Mouse (Mus musculus) limb, embryonic 11.5 days (tissue): Measurements from ENCODE around the gene Mcm2. TPM values are rescaled to one million over a fixed set of nuclear protein-coding genes. Genes with fewer than 3 reads are reported as not detected.

Experiments used
- ATAC-seq: fragments of 200-750 bp; cut with Nextera tagmentation; 2 replicates; pipeline ENCODE4 v1.8.0; 2017; ENCODE audit warnings: low read depth; ENCODE audit not compliant: insufficient number of reproducible peaks, low FRiP score, low TSS enrichment
- DNase-seq: peaks from one replicate; pipeline ENCODE4 v3.0.0-alpha.2; 2015; ENCODE audit warnings: low spot score
- H3K27ac ChIP-seq: fragments of 300-500 bp; sonication (generic); replicated peaks from 2 replicates; pipeline ENCODE4 v1.5.1; 2014; ENCODE audit warnings: low read depth, mild to moderate bottlenecking, low read length
- H3K27me3 ChIP-seq: fragments of 300-500 bp; sonication (generic); 2 replicates; pipeline ENCODE4 v1.6.1; 2014; ENCODE audit warnings: mild to moderate bottlenecking, low read length, mixed read lengths; ENCODE audit not compliant: control insufficient read depth, insufficient read depth
- H3K36me3 ChIP-seq: fragments of 300-500 bp; sonication (generic); 2 replicates; pipeline ENCODE4 v1.6.1; 2014; ENCODE audit warnings: mild to moderate bottlenecking, low read length, moderate library complexity, mixed read lengths; ENCODE audit not compliant: control insufficient read depth, insufficient read depth
- H3K4me1 ChIP-seq: fragments of 300-500 bp; sonication (generic); 2 replicates; pipeline ENCODE4 v1.6.1; 2014; ENCODE audit warnings: low read length, mixed read lengths; ENCODE audit not compliant: control insufficient read depth, insufficient read depth
- H3K4me2 ChIP-seq: fragments of 300-500 bp; sonication (generic); 2 replicates; pipeline ENCODE4 v1.6.1; 2014; ENCODE audit warnings: low read depth, mild to moderate bottlenecking, moderate library complexity; ENCODE audit not compliant: severe bottlenecking
- H3K4me3 ChIP-seq: fragments of 300-500 bp; sonication (generic); 2 replicates; pipeline ENCODE4 v1.5.1; 2014; ENCODE audit warnings: low read depth, low read length
- H3K9ac ChIP-seq: fragments of 300-500 bp; sonication (generic); 2 replicates; pipeline ENCODE4 v1.6.1; 2014; ENCODE audit warnings: mild to moderate bottlenecking, low read length
- H3K9me3 ChIP-seq: fragments of 300-500 bp; sonication (generic); 2 replicates; pipeline ENCODE4 v1.6.1; 2016; ENCODE audit warnings: low read length; ENCODE audit not compliant: control insufficient read depth
- WGBS: fragments of 180-500 bp; shearing (Covaris S2); extraction: QIAGEN DNeasy Blood & Tissue Kit; methylation state at CpG from one replicate; pipeline ENCODE4 v1.1.7; 2014; 5-methylcytosine and 5-hydroxymethylcytosine counted together
- polyA plus RNA-seq: library from polyadenylated mRNA; unstranded; fragments of >200 nt; fragmentation: Nextera tagmentation; extraction: Ambion mirVana; gene quantifications from 2 replicates; pipeline ENCODE4 v1.2.1, GENCODE M21; 2014

Mcm2 gene
- 228 and 240 TPM in 2 replicates for polyA plus RNA-seq

- peak; percentile 78 for ATAC-seq
- Histone ChIP-seq H3K9ac (peak within 1 kb of the TSS; percentile 84), H3K27ac (peak within 1 kb of the TSS; percentile 60), H3K4me2 (peak within 1 kb of the TSS; percentile 45), H3K27me3 (no peaks in the 10 kb centered on the region), H3K4me1 (peaks cover 24% of the 10 kb centered on the region), H3K9me3 (no peaks in the 10 kb centered on the region), H3K4me3 (peak within 1 kb of the TSS; percentile 76), H3K36me3 (peaks cover 24% of the 10 kb centered on the region)
- peak; percentile 98 for DNase-seq
- under 1% methylated on average over 33 of the region's 33 CpGs for WGBS
Observed at GRCm38 (mm10) chr6:88898534-88899048, at the start of gene Mcm2. Mcm2 (minus strand) TSS chr6:88898780.

- DNase-seq (no peak), ATAC-seq (no peak)
- H3K27ac ChIP-seq: no peak overlapping the region
- no peaks in the 10 kb centered on the region for H3K36me3 ChIP-seq
- H3K27me3 ChIP-seq: no peaks in the 10 kb centered on the region
- no peaks in the 10 kb centered on the region for H3K4me1 ChIP-seq
- no peak overlapping the region for H3K4me2 ChIP-seq
- no peak overlapping the region for H3K9ac ChIP-seq
- no peaks in the 10 kb centered on the region for H3K9me3 ChIP-seq
- no peak overlapping the region for H3K4me3 ChIP-seq
Observed at GRCm38 (mm10) chr6:88947771-88948170, 49.2 kb upstream of the Mcm2 start.

DNA sequence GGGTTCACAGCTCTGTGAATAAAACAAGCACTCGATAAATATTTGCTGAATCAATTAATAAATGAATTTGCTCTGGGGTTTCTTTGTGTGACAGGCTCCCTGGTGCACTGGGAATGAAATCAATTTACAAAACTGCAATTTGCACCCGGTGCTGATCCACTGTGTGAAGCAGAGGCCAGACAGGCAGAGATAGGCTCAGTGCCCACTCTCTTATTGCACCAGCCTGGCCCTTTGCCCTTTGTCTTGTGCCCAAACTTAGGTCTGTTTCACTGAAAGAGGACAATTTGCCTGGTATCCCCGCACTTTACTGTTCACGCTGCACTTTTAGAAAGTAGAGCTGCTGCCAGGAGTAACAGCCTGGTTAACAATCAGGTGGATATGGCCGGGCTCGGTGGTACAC, 47.9 kb upstream of the Mcm2 start:
- Histone ChIP-seq H3K9ac (no peak overlapping the region), H3K4me3 (no peak overlapping the region), H3K4me2 (no peak overlapping the region), H3K27me3 (no peaks in the 10 kb centered on the region), H3K9me3 (no peaks in the 10 kb centered on the region), H3K4me1 (no peaks in the 10 kb centered on the region), H3K36me3 (no peaks in the 10 kb centered on the region), H3K27ac (no peak overlapping the region)
- no peak for ATAC-seq
- 88% methylated on average over 6 of the region's 6 CpGs for WGBS
- no peak for DNase-seq

DNA sequence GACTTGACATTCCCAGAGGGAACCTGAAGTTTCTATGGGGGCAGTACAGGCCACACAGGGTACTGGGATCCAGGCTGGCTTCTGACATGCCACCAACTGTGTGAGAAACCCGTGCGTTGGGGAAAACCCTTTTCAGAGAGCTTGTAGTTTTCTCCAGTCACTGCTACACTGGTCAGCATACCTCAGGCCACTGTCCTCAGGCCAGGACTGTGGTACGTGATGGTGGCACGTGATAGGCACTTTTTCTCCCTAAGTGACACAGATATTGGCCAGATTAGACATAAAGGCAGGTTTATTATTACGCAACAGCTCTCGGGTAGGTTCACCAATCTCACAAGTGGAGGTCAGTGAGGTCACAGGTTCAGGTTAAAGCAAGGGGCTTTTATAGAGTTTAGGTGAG, 45.1 kb upstream of the Mcm2 start:
- WGBS: 72% methylated on average over 6 of the region's 6 CpGs

DNA sequence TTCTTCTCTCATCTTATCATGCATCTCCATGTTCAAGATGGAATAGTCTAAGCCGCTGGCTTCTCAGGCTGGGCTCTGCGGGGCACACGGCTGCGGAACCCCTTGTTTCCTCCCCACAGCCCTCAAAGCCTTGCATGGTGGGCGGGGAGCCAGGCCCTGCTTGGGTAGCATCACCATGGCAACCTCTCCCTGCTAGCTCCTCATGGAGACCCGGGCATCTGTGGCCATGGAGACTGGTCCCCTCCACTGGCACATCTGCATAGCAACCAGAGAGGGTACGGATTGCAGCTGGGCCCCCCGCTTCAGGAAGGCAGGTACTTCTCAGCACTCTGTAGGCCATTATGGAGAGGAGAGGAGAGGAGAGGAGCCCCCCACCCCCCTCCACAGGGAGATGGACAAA, 44.0 kb upstream of the Mcm2 start:
- no peak for ATAC-seq
- H3K27me3 ChIP-seq: no peaks in the 10 kb centered on the region
- 65% methylated on average over 8 of the region's 8 CpGs for WGBS
- peaks cover 4% of the 10 kb centered on the region for H3K4me1 ChIP-seq
- H3K36me3 ChIP-seq: no peaks in the 10 kb centered on the region
- no peak overlapping the region for H3K4me3 ChIP-seq
- H3K4me2 ChIP-seq: no peak overlapping the region
- H3K27ac ChIP-seq: no peak overlapping the region
- H3K9ac ChIP-seq: no peak overlapping the region
- no peaks in the 10 kb centered on the region for H3K9me3 ChIP-seq
- DNase-seq: no peak

More for the DNA sequence above, 45.1 kb upstream of the Mcm2 start:
- Histone ChIP-seq H3K27me3 (no peaks in the 10 kb centered on the region), H3K4me2 (no peak overlapping the region), H3K27ac (no peak overlapping the region), H3K4me3 (no peak overlapping the region), H3K9ac (no peak overlapping the region), H3K9me3 (no peaks in the 10 kb centered on the region), H3K4me1 (no peaks in the 10 kb centered on the region; the same call in 1 of the 2 replicates), H3K36me3 (no peaks in the 10 kb centered on the region)
- ATAC-seq: no peak
- DNase-seq: no peak

GRCm38 (mm10) chr6:88941628-88942027, 43.0 kb upstream of the Mcm2 start:
- H3K4me1 ChIP-seq: peaks cover 4% of the 10 kb centered on the region
- no peak for ATAC-seq
- no peak overlapping the region for H3K4me2 ChIP-seq
- whole genome bisulfite sequencing: 82% methylated on average over 4 of the region's 4 CpGs
- no peak for DNase-seq
- no peak overlapping the region for H3K4me3 ChIP-seq
- no peak overlapping the region for H3K9ac ChIP-seq
- H3K36me3 ChIP-seq: no peaks in the 10 kb centered on the region
- H3K9me3 ChIP-seq: no peaks in the 10 kb centered on the region
- H3K27ac ChIP-seq: no peak overlapping the region
- no peaks in the 10 kb centered on the region for H3K27me3 ChIP-seq

DNA sequence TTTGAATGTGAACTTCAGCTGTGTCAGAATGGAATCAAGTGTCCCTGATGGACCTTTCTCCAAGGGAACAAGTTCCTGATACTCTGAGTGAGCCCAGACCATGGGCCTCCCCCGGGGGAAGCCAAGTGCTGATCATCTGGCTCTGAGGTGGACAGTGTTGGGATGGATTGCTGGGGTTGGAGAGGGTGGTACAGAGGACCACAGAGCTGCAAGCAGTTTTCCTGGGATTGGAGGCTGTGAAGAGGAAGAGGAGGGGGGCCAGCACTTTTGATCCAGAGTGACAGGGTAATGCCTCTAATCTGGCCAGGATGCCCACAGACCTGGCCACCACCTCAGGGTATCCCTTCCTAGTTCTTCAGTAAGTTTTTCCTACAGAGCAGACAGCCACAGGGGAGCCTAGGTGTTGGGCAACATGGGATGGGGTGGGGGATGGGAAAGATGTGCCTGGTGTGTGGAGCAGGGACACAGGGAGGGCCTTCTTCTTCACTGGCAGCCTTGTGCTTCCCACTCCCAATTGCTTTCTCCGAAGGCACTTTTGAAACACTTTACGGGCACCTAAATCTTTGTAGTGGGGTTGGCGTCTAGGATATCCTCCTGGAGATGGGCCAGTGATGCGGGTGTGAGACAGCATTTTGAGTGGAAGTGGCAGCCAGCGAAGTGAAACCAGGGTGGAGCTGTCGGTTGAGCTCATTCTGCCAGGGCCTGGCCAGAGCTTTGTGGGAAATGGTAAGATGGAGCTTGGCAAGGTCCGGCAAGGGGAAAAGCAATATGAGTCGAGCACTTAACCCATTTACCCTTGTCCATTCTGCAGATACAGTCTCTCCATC, 41.7 kb upstream of the Mcm2 start:
- Histone ChIP-seq H3K4me2 (no peak overlapping the region), H3K27me3 (no peaks in the 10 kb centered on the region), H3K4me3 (no peak overlapping the region), H3K4me1 (peaks cover 4% of the 10 kb centered on the region), H3K27ac (no peak overlapping the region), H3K9me3 (no peaks in the 10 kb centered on the region), H3K9ac (no peak overlapping the region), H3K36me3 (no peaks in the 10 kb centered on the region)
- 77% methylated on average over 9 of the region's 9 CpGs for WGBS
- no peak for ATAC-seq
- DNase-seq: no peak

GRCm38 (mm10) chr6:88939281-88940089, 40.9 kb upstream of the Mcm2 start:
- Histone ChIP-seq H3K9ac (no peak overlapping the region), H3K4me1 (peaks cover 4% of the 10 kb centered on the region), H3K4me2 (no peak overlapping the region), H3K27me3 (no peaks in the 10 kb centered on the region), H3K36me3 (no peaks in the 10 kb centered on the region), H3K9me3 (no peaks in the 10 kb centered on the region), H3K27ac (no peak overlapping the region), H3K4me3 (no peak overlapping the region)
- WGBS: 64% methylated on average over 12 of the region's 12 CpGs
- DNase-seq: no peak
- ATAC-seq: no peak
